Mouse (Mus musculus): ENCODE data around the gene Rpl13a.

- TF ChIP-seq POLR2A (IDR thresholded peaks at IDR 0.05; ENCODE audit: low read depth, low read length) (no peak), CTCF (IDR thresholded peaks at IDR 0.05; ENCODE audit: extremely low read depth, insufficient read length, insufficient replicate concordance, low read depth, low read length) (no peak)
These were observed 30.4 kb upstream of the Rpl13a start for GRCm38 (mm10) chr7:45158991-45159390.
